Mouse (Mus musculus) liver, embryonic 14.5 days (tissue): ENCODE results near the gene Acvrl1.

Experiments
- CTCF ChIP-seq: IDR thresholded peaks from 2 replicates; pipeline ENCODE4 v1.5.1; 2016; ENCODE audit warnings: antibody characterized with exemption, low read depth, control low read depth
- EP300 ChIP-seq: IDR thresholded peaks from 2 replicates; pipeline ENCODE4 v1.6.1; 2016; ENCODE audit warnings: antibody characterized with exemption, low read depth

DNA sequence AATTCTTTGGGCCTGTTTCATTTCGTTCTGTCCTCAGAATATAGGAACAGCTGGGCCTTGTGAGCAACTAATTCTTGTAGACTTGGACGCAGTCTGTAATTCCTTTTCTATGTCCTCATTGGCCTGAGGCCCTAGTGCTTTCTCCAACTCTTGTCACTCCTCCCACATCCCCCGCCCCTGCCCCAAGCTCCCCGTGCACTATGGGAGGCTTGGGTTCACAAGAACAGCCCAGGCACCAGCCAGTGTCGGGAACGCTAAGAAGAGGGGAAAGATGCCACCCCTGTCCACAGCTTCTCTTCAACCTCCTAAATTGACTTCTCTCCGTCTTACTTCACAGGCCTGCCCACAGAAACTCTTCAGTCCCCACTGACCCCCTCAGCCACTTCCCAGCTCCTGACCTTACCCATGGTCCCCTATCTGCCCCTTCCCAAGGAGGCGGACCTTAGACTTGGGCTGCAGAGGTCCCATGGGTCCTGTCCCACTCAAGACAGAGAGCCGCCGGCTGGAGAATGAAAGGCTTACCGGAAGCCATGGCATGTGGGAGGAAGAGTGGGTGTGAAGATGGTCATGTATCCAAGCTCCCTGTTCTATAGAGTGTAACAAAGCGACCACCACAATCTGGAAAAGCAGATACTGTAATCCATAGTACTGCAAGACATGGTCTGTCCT lies 1.3 kb upstream of the Acvrl1 start:
- no peak for TF ChIP-seq CTCF
- no peak for TF ChIP-seq EP300
